Mouse (Mus musculus): ENCODE data around the gene Myl4. TPM values are rescaled to one million over a fixed set of nuclear protein-coding genes. Genes with fewer than 3 reads are reported as not detected.
A peak's percentile ranks its signal among the peaks of the same experiment; 100 is the strongest.

The Myl4 gene
- total and polyA plus RNA-seq, 2 experiments from 2014 or later, result 758 to 1,182 TPM

GRCm38 (mm10) chr11:104626635-104627034 is 76.2 kb downstream of the Myl4 start:
- no peak overlapping the region for H3K9ac ChIP-seq (replicated peaks; ENCODE audit: low read depth, low read length)
- ATAC-seq (ENCODE audit: insufficient read depth, low read depth) (no peak), DNase-seq (ENCODE audit: low spot score) (no peak)
- no peaks in the 10 kb centered on the region for H3K36me3 ChIP-seq (replicated peaks; ENCODE audit: control insufficient read depth, insufficient read depth, low read length)
- H3K4me3 ChIP-seq (ENCODE audit: low read depth, low read length), result no peak overlapping the region
- H3K27ac ChIP-seq (ENCODE audit: low read depth), result no peak overlapping the region
- no peaks in the 10 kb centered on the region for H3K9me3 ChIP-seq (replicated peaks; ENCODE audit: control insufficient read depth, low read length)
- H3K4me1 ChIP-seq (ENCODE audit: control insufficient read depth, insufficient read depth), result peaks cover 12% of the 10 kb centered on the region
- no peak overlapping the region for H3K4me2 ChIP-seq (ENCODE audit: low read depth, low read length)
- TF ChIP-seq EP300 (IDR thresholded peaks at IDR 0.05; ENCODE audit: low read depth) (no peak), CTCF (IDR thresholded peaks at IDR 0.05; ENCODE audit: low read depth) (no peak)
- H3K27me3 ChIP-seq (ENCODE audit: control insufficient read depth, insufficient read depth, low read length), result no peaks in the 10 kb centered on the region

- TF ChIP-seq CTCF (IDR thresholded peaks at IDR 0.05; ENCODE audit: low read depth), result no peak
- no peak for TF ChIP-seq EP300 (IDR thresholded peaks at IDR 0.05; ENCODE audit: low read depth)
- ATAC-seq (ENCODE audit: insufficient read depth, low read depth) (0 out of 2 replicates have a peak, but pooled peaks have one; percentile 6), DNase-seq (ENCODE audit: low spot score) (no peak)
- Histone ChIP-seq H3K9me3 (replicated peaks; ENCODE audit: control insufficient read depth, low read length) (no peaks in the 10 kb centered on the region), H3K4me3 (ENCODE audit: low read depth, low read length) (no peak overlapping the region), H3K27me3 (ENCODE audit: control insufficient read depth, insufficient read depth, low read length) (no peaks in the 10 kb centered on the region), H3K4me2 (ENCODE audit: low read depth, low read length) (no peak overlapping the region), H3K27ac (ENCODE audit: low read depth) (peak overlapping the region; percentile 59), H3K9ac (replicated peaks; ENCODE audit: low read depth, low read length) (no peak overlapping the region), H3K4me1 (ENCODE audit: control insufficient read depth, insufficient read depth) (peaks cover 12% of the 10 kb centered on the region), H3K36me3 (replicated peaks; ENCODE audit: control insufficient read depth, insufficient read depth, low read length) (no peaks in the 10 kb centered on the region)
- 52% methylated on average over 11 of the region's 11 CpGs for WGBS
These were observed 77.3 kb downstream of the Myl4 start for GRCm38 (mm10) chr11:104627616-104628301.

GRCm38 (mm10) chr11:104628566-104628965 is 78.1 kb downstream of the Myl4 start:
- Histone ChIP-seq H3K9ac (replicated peaks; ENCODE audit: low read depth, low read length) (no peak overlapping the region), H3K36me3 (replicated peaks; ENCODE audit: control insufficient read depth, insufficient read depth, low read length) (no peaks in the 10 kb centered on the region), H3K27me3 (ENCODE audit: control insufficient read depth, insufficient read depth, low read length) (no peaks in the 10 kb centered on the region), H3K4me2 (ENCODE audit: low read depth, low read length) (no peak overlapping the region), H3K27ac (ENCODE audit: low read depth) (no peak overlapping the region), H3K4me3 (ENCODE audit: low read depth, low read length) (no peak overlapping the region), H3K4me1 (ENCODE audit: control insufficient read depth, insufficient read depth) (peaks cover 12% of the 10 kb centered on the region), H3K9me3 (replicated peaks; ENCODE audit: control insufficient read depth, low read length) (no peaks in the 10 kb centered on the region)
- ATAC-seq (ENCODE audit: insufficient read depth, low read depth), result no peak
- no peak for DNase-seq (ENCODE audit: low spot score)
- 76% methylated on average over 5 of the region's 5 CpGs for WGBS
- TF ChIP-seq EP300 (IDR thresholded peaks at IDR 0.05; ENCODE audit: low read depth) (no peak), CTCF (IDR thresholded peaks at IDR 0.05; ENCODE audit: low read depth) (no peak)

- H3K9me3 ChIP-seq (replicated peaks; ENCODE audit: control insufficient read depth, low read length), result no peaks in the 10 kb centered on the region
- no peak overlapping the region for H3K4me3 ChIP-seq (ENCODE audit: low read depth, low read length)
- 56% methylated on average over 7 of the region's 7 CpGs for WGBS
- H3K4me2 ChIP-seq (ENCODE audit: low read depth, low read length), result no peak overlapping the region
- no peaks in the 10 kb centered on the region for H3K27me3 ChIP-seq (ENCODE audit: control insufficient read depth, insufficient read depth, low read length)
- ATAC-seq (ENCODE audit: insufficient read depth, low read depth) (no peak), DNase-seq (ENCODE audit: low spot score) (no peak)
- no peak for TF ChIP-seq EP300 (IDR thresholded peaks at IDR 0.05; ENCODE audit: low read depth)
- TF ChIP-seq CTCF (IDR thresholded peaks at IDR 0.05; ENCODE audit: low read depth), result no peak
- no peak overlapping the region for H3K9ac ChIP-seq (replicated peaks; ENCODE audit: low read depth, low read length)
- H3K4me1 ChIP-seq (ENCODE audit: control insufficient read depth, insufficient read depth), result peaks cover 4% of the 10 kb centered on the region; the same call in 1 of the 2 replicates
- no peak overlapping the region for H3K27ac ChIP-seq (ENCODE audit: low read depth)
- H3K36me3 ChIP-seq (replicated peaks; ENCODE audit: control insufficient read depth, insufficient read depth, low read length), result no peaks in the 10 kb centered on the region
These were observed 79.8 kb downstream of the Myl4 start for GRCm38 (mm10) chr11:104630185-104630835.

- WGBS, result 77% methylated on average over 1 of the region's 1 CpGs
- ATAC-seq (ENCODE audit: insufficient read depth, low read depth) (no peak), DNase-seq (ENCODE audit: low spot score) (no peak)
- Histone ChIP-seq H3K4me3 (ENCODE audit: low read depth, low read length) (no peak overlapping the region), H3K4me2 (ENCODE audit: low read depth, low read length) (no peak overlapping the region), H3K27me3 (ENCODE audit: control insufficient read depth, insufficient read depth, low read length) (no peaks in the 10 kb centered on the region), H3K9me3 (replicated peaks; ENCODE audit: control insufficient read depth, low read length) (no peaks in the 10 kb centered on the region), H3K9ac (replicated peaks; ENCODE audit: low read depth, low read length) (no peak overlapping the region), H3K4me1 (ENCODE audit: control insufficient read depth, insufficient read depth) (no peaks in the 10 kb centered on the region), H3K27ac (ENCODE audit: low read depth) (no peak overlapping the region), H3K36me3 (replicated peaks; ENCODE audit: control insufficient read depth, insufficient read depth, low read length) (no peaks in the 10 kb centered on the region)
- TF ChIP-seq EP300 (IDR thresholded peaks at IDR 0.05; ENCODE audit: low read depth) (no peak), CTCF (IDR thresholded peaks at IDR 0.05; ENCODE audit: low read depth) (no peak)
These were observed 80.8 kb downstream of the Myl4 start for GRCm38 (mm10) chr11:104631306-104631705.

Data from heart, postnatal 0 days (tissue).